Mouse (Mus musculus) intestine, embryonic 14.5 days (tissue): ENCODE results near the gene Atp6v1g1. TPM values are rescaled to one million over a fixed set of nuclear protein-coding genes. Genes with fewer than 3 reads are reported as not detected.

ENCODE experiments used
- ATAC-seq: fragments of 200-750 bp; cut with Nextera tagmentation; replicated peaks from 2 replicates; pipeline ENCODE4 v1.8.0; 2017; ENCODE audit warnings: low read depth, moderate number of reproducible peaks, moderate TSS enrichment, moderate library complexity; ENCODE audit not compliant: low FRiP score, low TSS enrichment
- DNase-seq: peaks from one replicate; pipeline ENCODE4 v3.0.0-alpha.2; 2018; ENCODE audit warnings: low spot score
- H3K27ac ChIP-seq: fragments of 300-500 bp; sonication (generic); 2 replicates; pipeline ENCODE4 v1.5.1; 2014; ENCODE audit warnings: low read depth, mild to moderate bottlenecking, control low read depth
- H3K27me3 ChIP-seq: fragments of 300-500 bp; sonication (generic); replicated peaks from 2 replicates; pipeline ENCODE4 v1.6.1; 2014; ENCODE audit warnings: low read length, control low read depth; ENCODE audit not compliant: control insufficient read depth, insufficient read depth
- H3K36me3 ChIP-seq: fragments of 300-500 bp; sonication (generic); 2 replicates; pipeline ENCODE4 v1.6.1; 2014; ENCODE audit warnings: low read length, control low read depth; ENCODE audit not compliant: control insufficient read depth, insufficient read depth
- H3K4me1 ChIP-seq: fragments of 300-500 bp; sonication (generic); replicated peaks from 2 replicates; pipeline ENCODE4 v1.6.1; 2014; ENCODE audit warnings: low read length, control low read depth, mixed read lengths; ENCODE audit not compliant: control insufficient read depth, insufficient read depth
- H3K4me2 ChIP-seq: fragments of 300-500 bp; sonication (generic); 2 replicates; pipeline ENCODE4 v1.6.1; 2014; ENCODE audit warnings: low read length
- H3K4me3 ChIP-seq: fragments of 300-500 bp; sonication (generic); 2 replicates; pipeline ENCODE4 v1.5.1; 2014; ENCODE audit warnings: low read depth, low read length, control low read depth, mixed read lengths
- H3K9ac ChIP-seq: fragments of 300-500 bp; sonication (generic); 2 replicates; pipeline ENCODE4 v1.6.1; 2014; ENCODE audit warnings: mild to moderate bottlenecking, low read length
- H3K9me3 ChIP-seq: fragments of 300-500 bp; sonication (generic); 2 replicates; pipeline ENCODE4 v1.6.1; 2016; ENCODE audit warnings: low read length, control low read depth; ENCODE audit not compliant: control insufficient read depth
- WGBS: fragments of 180-500 bp; shearing (Covaris S2); extraction: QIAGEN DNeasy Blood & Tissue Kit; methylation state at CpG from one replicate; pipeline ENCODE4 v1.1.7; 2014; 5-methylcytosine and 5-hydroxymethylcytosine counted together
- polyA plus RNA-seq: library from polyadenylated mRNA; unstranded; fragments of >200 nt; fragmentation: Nextera tagmentation; extraction: Ambion mirVana; gene quantifications from 2 replicates; pipeline ENCODE4 v1.2.1, GENCODE M21; 2014

Atp6v1g1 gene
- polyA plus RNA-seq, 1 experiment from 2014 or later = 264 TPM

GRCm38 (mm10) chr4:63553789-63554576 is 9.4 kb downstream of the Atp6v1g1 start:
- Histone ChIP-seq H3K27ac (no peak overlapping the region), H3K4me1 (peaks cover 12% of the 10 kb centered on the region)

GRCm38 (mm10) chr4:63554616-63555015 is 10.0 kb downstream of the Atp6v1g1 start:
- Histone ChIP-seq H3K36me3 (peaks cover 36% of the 10 kb centered on the region), H3K9ac (no peak overlapping the region), H3K4me1 (peaks cover 18% of the 10 kb centered on the region), H3K9me3 (no peaks in the 10 kb centered on the region), H3K4me3 (no peak overlapping the region), H3K27me3 (no peaks in the 10 kb centered on the region), H3K4me2 (no peak overlapping the region), H3K27ac (no peak overlapping the region)
- no peak for ATAC-seq
- DNase-seq = no peak
- WGBS = 46% methylated on average over 3 of the region's 3 CpGs

More at GRCm38 (mm10) chr4:63553789-63554576, 9.4 kb downstream of the Atp6v1g1 start:
- no peak for ATAC-seq
- DNase-seq = no peak
- H3K27me3 ChIP-seq = no peaks in the 10 kb centered on the region
- no peak overlapping the region for H3K9ac ChIP-seq
- H3K36me3 ChIP-seq = peaks cover 42% of the 10 kb centered on the region
- H3K9me3 ChIP-seq = no peaks in the 10 kb centered on the region
- no peak overlapping the region for H3K4me3 ChIP-seq
- no peak overlapping the region for H3K4me2 ChIP-seq
- 61% methylated on average over 4 of the region's 4 CpGs for WGBS

GRCm38 (mm10) chr4:63555111-63555510 is 10.5 kb downstream of the Atp6v1g1 start:
- Histone ChIP-seq H3K27me3 (no peaks in the 10 kb centered on the region), H3K36me3 (peaks cover 34% of the 10 kb centered on the region), H3K4me1 (peaks cover 22% of the 10 kb centered on the region), H3K9ac (no peak overlapping the region), H3K4me3 (no peak overlapping the region), H3K9me3 (no peaks in the 10 kb centered on the region), H3K4me2 (no peak overlapping the region), H3K27ac (no peak overlapping the region)
- 91% methylated on average over 2 of the region's 2 CpGs for WGBS
- ATAC-seq = no peak
- no peak for DNase-seq

- Histone ChIP-seq H3K4me3 (no peak overlapping the region), H3K9me3 (no peaks in the 10 kb centered on the region), H3K36me3 (peaks cover 20% of the 10 kb centered on the region), H3K9ac (no peak overlapping the region), H3K27ac (no peak overlapping the region), H3K4me1 (peaks cover 32% of the 10 kb centered on the region), H3K27me3 (no peaks in the 10 kb centered on the region), H3K4me2 (no peak overlapping the region)
- DNase-seq (no peak), ATAC-seq (no peak)
- 69% methylated on average over 5 of the region's 5 CpGs for WGBS
Measured at GRCm38 (mm10) chr4:63556665-63557064, 12.1 kb downstream of the Atp6v1g1 start.

- no peak overlapping the region; the same call in 1 of the 2 replicates for H3K9ac ChIP-seq
- peak; percentile 62 for DNase-seq
- no peak overlapping the region for H3K4me3 ChIP-seq
- H3K4me2 ChIP-seq = peak overlapping the region; percentile 83
- H3K27ac ChIP-seq = no peak overlapping the region
- H3K27me3 ChIP-seq = no peaks in the 10 kb centered on the region
- no peaks in the 10 kb centered on the region for H3K9me3 ChIP-seq
- no peak for ATAC-seq
- peaks cover 40% of the 10 kb centered on the region for H3K4me1 ChIP-seq
- 31% methylated on average over 16 of the region's 16 CpGs for WGBS
- peaks cover 14% of the 10 kb centered on the region for H3K36me3 ChIP-seq
Measured at GRCm38 (mm10) chr4:63557124-63558059, 12.8 kb downstream of the Atp6v1g1 start.

- Histone ChIP-seq H3K27me3 (no peaks in the 10 kb centered on the region), H3K9me3 (no peaks in the 10 kb centered on the region), H3K27ac (peak within 1 kb of the TSS; percentile 81), H3K4me1 (peaks cover 40% of the 10 kb centered on the region), H3K4me3 (peak within 1 kb of the TSS; percentile 62), H3K9ac (peak within 1 kb of the TSS; percentile 85), H3K36me3 (peaks cover 4% of the 10 kb centered on the region), H3K4me2 (peak within 1 kb of the TSS; percentile 83)
- DNase-seq = peak; percentile 87
- ATAC-seq = peak; percentile 79
- WGBS = under 1% methylated on average over 70 of the region's 81 CpGs
Measured at GRCm38 (mm10) chr4:63558407-63559081, 14.0 kb downstream of the Atp6v1g1 start, which contains the start of gene Tmem268. Tmem268 (plus strand) TSS chr4:63558781.

GRCm38 (mm10) chr4:63559127-63559697 is 14.6 kb downstream of the Atp6v1g1 start:
- no peak overlapping the region; the same call in 1 of the 2 replicates for H3K27ac ChIP-seq
- no peak for ATAC-seq

GRCm38 (mm10) chr4:63560079-63560478 is 15.5 kb downstream of the Atp6v1g1 start:
- Histone ChIP-seq H3K9ac (no peak overlapping the region), H3K4me2 (peak overlapping the region; percentile 83; the same call in 1 of the 2 replicates), H3K9me3 (no peaks in the 10 kb centered on the region), H3K4me3 (no peak overlapping the region), H3K27ac (no peak overlapping the region), H3K27me3 (no peaks in the 10 kb centered on the region), H3K4me1 (peaks cover 40% of the 10 kb centered on the region), H3K36me3 (peaks cover 6% of the 10 kb centered on the region; the same call in 1 of the 2 replicates)
- no peak for ATAC-seq
- WGBS = 78% methylated on average over 8 of the region's 8 CpGs
- no peak for DNase-seq

More at GRCm38 (mm10) chr4:63559127-63559697, 14.6 kb downstream of the Atp6v1g1 start:
- Histone ChIP-seq H3K9me3 (no peaks in the 10 kb centered on the region), H3K27me3 (no peaks in the 10 kb centered on the region), H3K36me3 (peaks cover 2% of the 10 kb centered on the region; the same call in 1 of the 2 replicates), H3K4me2 (peak overlapping the region; percentile 83), H3K4me3 (peak overlapping the region; percentile 62), H3K4me1 (peaks cover 40% of the 10 kb centered on the region), H3K9ac (peak overlapping the region; percentile 85)
- DNase-seq = peak; percentile 54
- 39% methylated on average over 9 of the region's 9 CpGs for WGBS
